Mouse (Mus musculus) cerebellum, adult 2 months (tissue): ENCODE measurements around the gene Rps27l.

ENCODE experiments used
- CTCF ChIP-seq: fragments of 200-500 bp; IDR thresholded peaks from 2 replicates; pipeline ENCODE4 v1.5.1; 2011; ENCODE audit warnings: low read depth, mild to moderate bottlenecking, control low read depth, low read length, moderate library complexity, borderline replicate concordance; ENCODE audit not compliant: insufficient read depth
- POLR2A ChIP-seq: fragments of 200-500 bp; IDR thresholded peaks from 2 replicates; pipeline ENCODE4 v1.6.1; 2011; ENCODE audit warnings: low read length, control low read depth, borderline replicate concordance; ENCODE audit not compliant: insufficient read depth

DNA sequence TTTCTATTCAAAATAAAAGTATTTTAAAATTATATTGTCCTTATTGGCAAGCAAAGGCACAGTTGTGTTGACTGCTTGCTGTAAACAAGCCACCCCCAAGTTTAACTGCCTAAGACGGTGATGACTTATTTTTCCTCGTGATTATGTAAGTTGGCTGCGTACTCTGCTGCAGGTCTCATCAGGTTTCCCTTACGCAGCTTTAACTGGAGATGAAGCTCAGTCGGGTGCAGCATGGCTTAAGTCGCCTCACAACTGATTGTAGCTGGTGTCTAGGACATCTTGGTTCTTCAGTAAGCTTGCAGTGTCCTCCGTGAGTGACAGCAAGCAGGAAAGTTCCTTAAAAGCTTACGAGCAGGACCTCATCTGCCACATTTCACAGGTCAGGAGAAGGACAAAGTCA is 6.4 kb downstream of the Rps27l start:
- TF ChIP-seq CTCF (no peak), POLR2A (no peak)
